Mouse (Mus musculus) mesoderm, embryonic 11.5 days (tissue): Measurements from ENCODE around the gene Lypla2.

Experiments
- DNase-seq: peaks from one replicate; pipeline ENCODE4 v3.0.0-alpha.2; 2012; ENCODE audit warnings: low read depth, low spot score

Gene Lypla2

DNA sequence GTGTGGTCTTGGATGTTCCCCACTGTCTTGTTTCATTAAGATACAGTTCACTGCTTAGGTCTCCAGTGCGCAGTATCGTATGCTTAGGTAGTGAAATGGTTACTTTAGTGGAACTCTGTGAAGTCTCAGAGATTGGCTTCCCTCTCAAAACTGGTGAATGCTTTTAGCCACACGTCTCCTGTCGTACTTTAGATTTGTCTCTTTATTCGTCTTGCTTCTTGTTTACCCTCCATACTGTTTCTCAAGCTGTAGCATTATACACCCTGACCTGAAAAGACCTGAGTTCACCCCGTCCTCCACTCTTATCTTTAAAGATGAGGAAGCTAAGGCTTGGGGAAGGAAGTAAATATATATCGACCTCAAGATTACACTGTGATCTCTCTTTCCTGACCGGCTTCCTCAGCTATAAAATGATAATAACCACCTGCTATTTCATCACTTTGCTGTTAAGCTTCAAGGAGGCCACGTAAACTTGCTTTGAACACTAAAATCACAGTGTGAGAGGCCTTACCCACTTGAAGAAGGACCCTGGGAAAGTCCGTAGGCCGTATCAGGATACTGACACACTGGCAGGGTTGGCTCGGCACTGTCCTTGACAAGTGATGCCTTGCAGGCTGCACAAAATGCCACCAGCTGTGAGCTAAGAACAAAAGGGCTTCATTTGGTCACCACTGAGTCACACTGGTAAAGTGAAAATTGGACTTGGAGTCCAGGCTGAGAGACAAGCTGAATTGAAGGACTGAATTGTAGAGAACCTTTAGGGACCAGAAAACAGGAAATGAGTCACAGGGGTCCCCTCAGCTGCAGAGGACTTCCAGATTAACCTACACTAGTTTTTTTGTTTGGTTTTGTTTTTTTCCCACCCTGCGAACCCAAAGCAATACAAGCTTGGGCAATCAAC is 735 bp upstream of the Lypla2 start:
- no peak for DNase-seq

DNA sequence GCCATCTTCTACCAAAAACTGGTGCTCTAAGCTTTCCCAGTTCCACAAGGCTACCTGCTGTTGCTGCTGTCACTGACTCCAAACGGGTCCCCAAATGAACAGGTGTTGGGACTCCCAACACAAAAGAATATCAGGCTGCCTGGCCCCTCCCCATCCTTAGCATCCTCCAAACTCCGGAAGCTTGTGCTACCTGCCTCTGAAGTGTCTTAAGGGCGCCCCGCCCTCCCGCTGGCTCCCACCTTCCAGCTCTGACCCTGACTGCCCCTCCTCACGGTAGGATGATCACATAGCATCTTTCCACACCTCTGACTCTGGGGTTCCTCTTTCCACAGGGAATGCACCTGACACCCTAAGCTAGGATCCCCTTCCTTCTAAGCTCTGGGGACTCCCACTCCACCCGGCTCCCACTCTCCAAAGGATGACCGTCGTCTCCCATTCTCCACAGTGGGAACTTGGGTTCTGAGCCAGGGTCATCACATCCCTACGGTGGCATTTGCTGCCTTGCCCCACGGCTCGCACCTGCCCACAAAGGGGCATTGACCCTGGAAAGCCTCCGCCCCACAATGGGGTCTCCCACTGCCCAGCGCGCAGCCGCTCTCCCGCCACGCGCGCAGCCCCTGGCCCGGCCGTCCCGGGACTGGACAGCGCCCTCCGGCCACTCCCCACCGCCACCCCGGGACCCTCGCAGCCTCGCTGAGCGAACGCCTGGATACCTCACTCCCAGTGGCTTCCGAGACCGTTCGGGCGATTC is 446 bp downstream of the Lypla2 start:
- no peak for DNase-seq

DNA sequence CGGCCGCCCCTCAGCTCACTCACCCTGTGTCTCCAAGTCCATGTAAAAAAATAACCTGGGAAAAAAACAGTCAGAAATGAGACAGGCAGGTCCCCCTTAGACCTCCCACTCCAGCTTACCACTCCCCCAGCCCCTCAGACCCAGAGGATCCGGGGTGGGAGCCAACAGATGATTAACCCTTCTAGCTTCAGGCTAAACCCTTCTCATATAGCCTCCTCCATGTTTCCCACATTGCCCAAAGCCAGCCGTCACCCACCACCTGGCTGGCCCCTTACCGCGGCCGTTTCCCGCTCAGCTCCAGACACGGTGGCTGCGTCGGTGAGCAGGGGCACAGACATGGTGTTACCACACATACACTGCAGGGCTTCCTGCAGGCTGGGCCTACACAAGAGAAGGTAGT is 1.8 kb downstream of the Lypla2 start:
- no peak for DNase-seq

DNA sequence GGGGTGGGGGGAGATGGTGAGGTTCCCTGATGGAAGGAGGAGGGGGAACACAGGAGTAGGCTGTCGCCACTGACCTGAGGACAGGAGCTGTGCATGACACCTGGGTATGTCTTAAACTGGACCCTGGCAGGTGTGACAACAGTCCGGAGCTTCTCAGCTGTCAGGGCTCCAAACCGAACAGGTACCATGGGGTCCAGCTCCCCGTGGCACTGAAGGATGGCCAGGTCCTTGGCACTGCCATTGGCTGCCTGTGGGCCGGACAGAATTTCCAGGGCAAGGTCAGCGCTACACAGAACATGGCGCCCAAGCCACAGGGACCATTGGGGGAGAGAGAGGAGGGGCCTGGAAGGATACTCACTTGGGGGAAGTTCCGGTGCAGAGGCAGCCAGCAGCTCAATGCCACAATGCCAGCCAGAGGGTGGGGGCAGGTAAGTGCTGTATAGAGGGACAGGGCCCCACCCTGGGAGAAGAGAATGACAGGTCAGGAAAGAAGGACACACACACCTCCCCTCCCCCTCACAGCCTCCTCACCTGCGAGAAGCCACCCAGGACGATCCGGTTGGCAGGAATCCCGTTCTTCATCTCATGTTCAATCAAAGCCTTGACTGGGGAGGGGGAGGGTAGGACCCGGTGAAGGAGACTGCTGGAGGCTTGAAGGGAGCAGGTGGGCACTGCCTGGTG is 3.2 kb downstream of the Lypla2 start:
- no peak for DNase-seq

DNA sequence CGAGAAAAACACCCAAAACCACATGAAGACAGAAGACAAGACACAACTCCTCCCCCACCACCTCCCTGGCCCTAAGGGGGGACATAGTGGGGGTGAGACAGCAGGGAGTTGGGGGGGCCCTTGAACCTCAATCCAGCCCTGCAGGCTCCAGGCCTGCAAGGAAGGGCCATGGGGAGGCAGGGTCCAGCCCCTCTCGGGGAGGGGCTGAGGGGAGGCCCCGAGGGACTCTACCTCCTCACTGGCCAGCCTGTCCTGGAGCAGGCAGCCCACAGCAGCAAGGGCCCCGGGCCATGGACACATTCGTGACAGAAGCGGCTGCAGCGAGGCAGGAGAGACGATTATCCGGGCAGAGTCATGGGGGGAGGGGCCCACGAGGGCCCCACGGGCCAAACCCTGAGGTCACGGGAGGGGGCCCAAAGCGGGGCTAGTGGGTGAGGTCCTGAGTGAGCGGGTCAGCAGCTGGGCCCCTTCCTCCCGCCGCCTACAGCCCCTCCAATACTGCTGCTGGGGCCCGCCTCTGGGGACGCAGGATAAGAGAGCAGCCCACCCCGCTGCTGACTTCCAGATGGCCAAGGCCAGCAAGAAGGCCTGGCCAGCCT is 4.1 kb downstream of the Lypla2 start:
- DNase-seq, result no peak

DNA sequence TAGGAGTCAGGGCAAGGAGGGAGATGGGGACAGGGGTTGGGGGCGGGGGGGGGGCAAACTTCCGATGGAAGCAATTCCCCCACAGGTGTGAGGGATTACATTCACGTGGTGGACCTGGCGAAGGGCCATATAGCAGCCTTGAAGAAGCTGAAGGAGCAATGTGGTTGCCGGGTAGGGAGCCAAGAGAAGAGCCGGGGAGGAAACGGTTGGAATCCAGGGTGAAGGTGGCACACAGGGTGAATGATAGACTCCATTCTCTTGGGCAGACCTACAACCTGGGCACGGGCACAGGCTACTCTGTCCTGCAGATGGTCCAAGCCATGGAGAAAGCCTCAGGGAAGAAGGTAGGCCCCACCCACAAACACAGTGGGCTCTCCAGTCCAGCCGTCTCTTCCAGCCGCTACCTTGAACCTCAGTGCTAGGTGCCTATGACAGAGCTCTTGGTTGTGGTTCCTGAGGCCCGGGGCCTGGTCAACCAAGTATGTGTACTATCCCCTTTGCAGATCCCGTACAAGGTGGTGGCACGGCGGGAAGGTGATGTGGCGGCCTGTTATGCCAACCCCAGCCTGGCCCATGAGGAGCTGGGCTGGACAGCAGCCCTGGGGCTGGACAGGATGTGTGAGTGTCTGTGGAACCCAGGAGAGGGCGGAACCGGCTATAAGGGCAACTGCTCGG is 5.2 kb downstream of the Lypla2 start:
- no peak for DNase-seq

DNA sequence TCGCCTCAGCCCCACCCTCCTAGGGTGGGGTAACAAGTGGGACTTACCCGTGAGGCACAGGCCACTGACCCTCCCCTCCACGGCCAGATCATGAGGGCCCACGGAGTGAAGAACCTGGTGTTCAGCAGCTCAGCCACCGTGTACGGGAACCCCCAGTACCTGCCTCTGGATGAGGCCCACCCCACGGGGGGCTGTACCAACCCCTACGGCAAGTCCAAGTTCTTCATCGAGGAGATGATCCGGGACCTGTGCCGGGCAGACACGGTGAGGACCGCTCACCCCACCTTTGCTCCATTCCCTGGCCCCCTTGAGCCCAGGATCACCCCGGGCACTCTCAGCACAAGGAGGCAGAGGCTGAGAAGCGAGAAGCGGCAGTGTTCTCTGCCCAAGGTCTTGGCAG is 6.1 kb downstream of the Lypla2 start:
- no peak for DNase-seq

DNA sequence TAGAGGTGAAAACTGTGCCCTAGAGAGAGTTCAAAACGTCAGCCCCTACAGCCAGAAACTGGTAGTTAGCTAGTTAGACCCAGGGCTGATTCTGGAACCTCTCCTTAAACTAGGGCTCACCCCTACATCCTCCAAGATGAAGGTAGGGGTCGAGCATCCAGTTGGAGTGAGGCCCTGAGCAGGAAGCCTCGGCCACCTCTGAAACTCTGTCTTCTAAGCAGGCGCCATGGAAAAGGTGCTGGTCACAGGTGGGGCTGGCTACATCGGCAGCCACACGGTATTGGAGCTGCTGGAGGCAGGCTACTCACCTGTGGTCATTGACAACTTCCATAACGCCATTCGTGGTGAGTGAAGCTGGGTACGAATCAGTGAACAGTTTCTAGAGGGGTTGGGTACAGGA is 7.3 kb downstream of the Lypla2 start:
- DNase-seq, result no peak

DNA sequence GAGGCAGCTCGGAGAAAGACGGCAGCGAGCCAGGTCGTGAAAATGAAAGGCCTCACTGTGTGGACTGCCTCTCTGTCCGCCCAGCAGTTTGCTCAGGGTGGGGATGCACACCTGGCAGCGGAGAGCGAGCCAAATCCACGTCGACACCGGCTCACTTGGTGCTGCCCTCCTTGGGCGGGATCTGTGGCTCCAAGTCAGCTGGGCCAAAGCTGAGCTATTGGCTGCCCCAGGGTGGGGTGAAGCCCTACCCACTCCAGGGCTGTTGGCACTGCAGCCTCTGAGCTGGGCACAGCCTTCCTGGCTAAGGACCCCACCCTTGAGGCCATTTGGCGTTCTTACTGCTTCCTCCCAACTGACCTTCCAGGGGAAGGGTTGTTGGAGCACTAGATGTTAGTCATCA is 8.0 kb downstream of the Lypla2 start:
- DNase-seq, result no peak

DNA sequence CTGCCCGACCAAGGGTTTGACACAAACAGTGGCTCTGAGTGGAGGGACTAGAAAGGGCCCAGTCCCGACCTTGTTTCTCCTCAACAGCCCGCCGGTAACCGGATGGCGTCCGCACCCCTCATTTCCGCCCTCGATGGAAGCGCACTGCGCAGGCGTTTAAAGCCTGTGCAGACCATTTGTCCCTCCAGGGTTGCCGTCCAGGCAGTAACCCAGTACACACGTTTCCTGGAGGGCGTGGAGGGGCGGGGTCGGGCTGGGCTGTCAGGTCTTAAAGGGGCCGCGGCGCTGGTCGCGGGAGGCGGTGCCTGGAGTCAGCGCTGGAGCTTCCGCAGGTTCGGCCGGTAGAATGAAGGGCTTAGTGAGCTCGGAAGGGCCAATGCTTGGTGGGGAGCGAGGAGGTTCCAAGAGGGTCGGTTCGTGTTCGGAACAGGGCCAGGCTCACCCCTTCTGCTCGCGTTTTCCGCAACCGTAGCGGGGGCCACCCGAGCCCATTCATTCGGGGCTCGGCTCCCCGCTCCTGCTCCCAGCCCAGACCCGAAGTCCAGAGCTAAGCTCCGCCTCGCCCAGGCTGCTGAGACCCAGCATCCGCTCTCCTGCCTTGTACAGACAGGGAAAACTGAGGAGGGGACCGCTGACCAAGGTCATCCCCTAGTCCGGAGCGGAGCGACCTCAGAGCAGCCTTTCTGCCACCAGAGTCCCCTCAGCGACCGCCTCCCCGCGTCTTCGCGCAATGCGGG is 8.8 kb downstream of the Lypla2 start, which contains the start of gene Gale:
Gale (plus strand) TSS at position 271 of the 737 bp plus-strand sequence.
- DNase-seq, result peak; percentile 99

DNA sequence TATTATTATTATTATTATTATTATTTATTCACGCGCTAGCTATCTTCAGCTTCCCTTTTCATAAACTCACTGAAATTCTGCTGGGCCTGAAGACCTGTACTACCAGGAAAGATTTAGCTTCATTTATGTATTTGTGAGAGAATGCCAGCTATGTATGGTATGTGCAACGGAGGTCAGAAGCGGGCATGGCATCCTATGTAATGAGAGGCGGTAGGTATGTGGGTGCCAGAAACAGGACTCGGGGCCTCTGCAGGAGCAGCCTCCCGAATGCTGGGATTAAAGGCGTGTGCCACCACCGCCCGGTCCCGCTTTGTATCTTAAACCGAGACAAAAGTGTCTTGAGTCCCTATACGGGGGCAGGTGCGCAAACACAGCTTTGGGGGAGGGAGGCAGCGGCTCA is 9.5 kb downstream of the Lypla2 start:
- DNase-seq, result peak; percentile 41

DNA sequence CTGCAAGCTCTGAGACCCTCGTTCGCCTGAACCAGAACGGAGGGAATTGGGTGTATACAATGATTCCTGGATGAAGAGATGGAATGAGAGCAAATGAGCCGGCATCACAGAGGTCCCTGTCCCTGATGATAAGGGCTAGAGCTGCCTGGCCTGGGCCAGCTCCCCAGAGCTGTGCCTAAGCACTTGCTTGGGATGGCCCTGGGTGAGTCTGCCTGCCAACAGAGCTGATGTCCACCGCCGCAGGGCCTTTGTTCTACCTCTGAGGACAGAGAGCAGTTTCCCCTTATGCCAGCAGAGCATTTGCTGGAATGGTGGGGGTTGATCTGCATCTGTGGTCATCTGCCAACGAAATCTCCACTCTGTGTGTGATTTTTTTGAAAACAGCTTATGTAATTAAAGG is 10.2 kb downstream of the Lypla2 start:
- DNase-seq, result no peak

DNA sequence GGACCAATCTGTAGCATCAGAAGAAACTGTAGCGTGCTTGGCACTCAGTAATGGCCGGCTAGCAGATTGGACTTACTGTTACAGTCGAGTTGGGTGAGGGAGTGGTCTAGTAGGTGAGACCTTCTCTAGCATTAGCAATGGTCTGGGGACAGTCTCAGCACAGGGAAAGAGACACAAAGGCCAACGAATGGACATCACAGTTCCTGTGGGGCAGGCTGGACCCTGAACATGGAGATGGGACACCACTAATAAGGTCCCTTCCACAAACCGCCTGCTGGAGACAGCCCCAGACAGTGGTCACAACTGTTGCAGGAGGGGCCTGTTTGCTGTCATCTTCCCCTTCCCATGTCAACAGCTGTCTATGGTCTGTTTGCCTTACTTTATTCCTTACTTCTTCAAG is 10.7 kb downstream of the Lypla2 start:
- no peak for DNase-seq

DNA sequence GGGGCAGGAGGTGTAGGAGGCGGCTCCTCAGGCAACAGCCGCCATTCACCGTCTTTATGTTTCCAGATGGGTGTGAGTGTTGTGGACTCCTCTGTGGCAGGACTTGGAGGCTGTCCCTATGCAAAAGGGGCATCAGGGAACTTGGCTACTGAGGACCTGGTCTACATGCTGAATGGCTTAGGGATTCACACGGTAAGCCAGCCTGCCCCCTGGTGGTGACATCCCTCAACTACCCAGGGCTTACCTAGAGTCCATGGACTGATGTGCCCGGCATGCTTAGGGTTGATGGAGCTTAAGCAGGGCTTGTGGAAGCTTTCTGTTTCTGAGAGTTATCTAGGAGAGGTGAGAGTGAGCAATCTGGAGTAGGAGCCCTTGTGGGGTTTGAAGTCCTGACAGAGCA is 11.7 kb downstream of the Lypla2 start:
- DNase-seq, result peak; percentile 88

DNA sequence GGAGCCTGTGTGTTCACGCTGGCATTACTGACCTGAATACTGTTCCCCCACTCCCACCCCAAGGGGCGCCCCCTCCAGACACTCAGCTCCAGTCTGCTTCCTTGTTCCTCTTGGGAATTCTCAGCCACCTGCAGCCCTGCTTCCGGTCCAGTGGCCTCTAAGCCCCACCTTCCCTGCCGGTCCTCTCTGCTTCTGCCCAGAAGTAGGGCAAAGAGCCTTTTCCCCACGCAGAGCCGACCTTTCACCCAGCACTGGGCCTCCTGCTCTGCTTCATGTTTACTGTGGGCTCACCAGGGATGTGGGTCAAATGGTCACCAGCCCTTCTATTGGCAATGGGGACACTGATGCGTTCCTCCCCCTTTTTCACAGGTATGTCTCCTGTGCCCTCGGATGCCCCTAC is 14.1 kb downstream of the Lypla2 start:
- no peak for DNase-seq

DNA sequence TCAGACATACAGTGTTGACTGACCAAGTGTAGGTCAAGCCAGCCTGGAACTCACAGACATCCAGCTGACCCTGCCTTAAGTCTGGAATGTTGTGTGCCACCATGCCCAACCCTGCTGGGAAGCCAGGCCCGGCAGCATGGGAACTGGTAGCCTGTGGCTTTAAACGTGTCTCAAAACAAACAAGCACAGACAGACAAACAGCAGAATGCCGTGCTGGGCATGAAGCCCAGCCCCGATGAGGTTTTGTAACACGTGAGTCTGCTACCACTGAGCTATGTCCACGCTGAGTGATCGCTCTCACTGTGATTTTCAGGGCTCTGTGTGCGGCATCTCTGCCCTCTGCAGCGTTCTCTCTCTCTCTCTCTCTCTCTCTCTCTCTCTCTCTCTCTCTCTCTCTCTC is 16.5 kb downstream of the Lypla2 start:
- DNase-seq, result no peak

DNA sequence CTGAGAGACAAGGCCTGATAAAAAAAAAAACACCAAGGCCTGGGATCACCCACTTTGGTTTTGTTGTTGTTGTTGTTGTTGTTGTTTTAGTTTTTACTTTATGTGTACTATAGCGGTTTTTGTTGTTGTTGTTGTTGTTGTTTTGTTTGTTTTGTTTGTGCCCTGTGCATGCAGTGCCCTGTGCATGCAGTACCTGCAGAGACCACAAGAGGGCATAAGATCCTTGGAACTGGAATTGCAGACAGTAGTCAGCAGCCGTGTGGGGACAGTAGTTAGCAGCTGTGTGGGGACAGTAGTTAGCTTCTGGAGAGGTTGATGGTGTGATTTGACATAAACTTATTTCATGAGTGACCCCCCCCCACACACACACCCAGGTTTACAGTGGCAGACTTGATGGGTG is 18.2 kb downstream of the Lypla2 start:
- DNase-seq, result peak; percentile 80

DNA sequence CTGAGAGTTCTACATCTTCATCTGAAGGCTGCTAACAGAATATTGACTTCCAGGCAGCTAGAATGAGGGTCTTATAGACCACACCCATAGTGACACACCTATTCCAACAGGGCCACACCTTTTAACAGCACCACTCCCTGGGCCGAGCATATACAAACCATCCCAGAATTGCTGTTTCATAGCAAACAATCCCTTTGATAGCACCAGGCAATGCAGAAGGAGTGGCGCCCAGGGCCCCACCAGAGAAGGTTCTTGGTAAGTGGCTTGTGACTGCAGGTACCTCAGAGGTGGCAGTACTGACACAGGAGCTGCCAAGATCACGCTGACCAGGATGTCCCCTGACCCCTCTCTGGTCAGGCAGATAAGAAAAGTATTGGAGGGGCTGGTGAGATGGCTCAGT is 19.2 kb downstream of the Lypla2 start:
- no peak for DNase-seq

DNA sequence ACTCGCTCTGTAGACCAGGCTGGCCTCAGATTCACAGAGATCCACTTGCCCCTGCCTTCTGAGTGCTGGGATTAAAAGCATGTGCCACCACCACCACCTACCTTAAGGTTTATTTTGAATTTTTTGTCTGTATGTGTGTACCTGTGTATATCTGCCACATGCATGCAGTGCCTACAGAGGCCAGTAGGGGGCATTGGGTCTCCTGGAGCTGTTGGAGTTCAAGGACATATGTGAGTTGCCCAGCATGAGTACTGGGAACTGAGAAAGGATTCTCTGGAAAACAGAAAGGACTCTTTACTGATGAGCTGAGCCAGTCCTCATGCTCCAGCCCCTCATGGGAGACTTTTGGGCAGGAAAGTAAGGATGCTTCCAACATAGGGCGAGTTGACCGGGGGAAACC is 20.9 kb downstream of the Lypla2 start:
- DNase-seq, result no peak

DNA sequence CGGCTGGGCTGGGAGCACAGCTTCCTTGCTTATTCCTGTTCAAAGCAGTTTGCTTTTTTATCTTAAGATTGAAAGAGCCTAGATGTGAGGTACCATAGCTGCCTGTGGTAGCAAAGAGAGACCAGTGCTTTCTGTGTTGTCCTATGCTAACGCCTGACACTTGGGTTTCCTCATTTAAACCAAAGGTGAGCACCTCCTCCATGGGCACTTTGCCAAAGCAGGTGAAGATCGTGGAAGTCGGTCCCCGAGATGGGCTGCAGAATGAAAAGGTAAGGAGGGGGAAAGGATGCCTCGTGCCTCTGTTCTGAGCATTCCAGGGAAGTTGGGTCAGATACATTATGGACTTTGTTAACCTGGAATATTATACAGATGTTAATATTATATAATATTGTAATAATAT is 22.1 kb downstream of the Lypla2 start:
- no peak for DNase-seq

DNA sequence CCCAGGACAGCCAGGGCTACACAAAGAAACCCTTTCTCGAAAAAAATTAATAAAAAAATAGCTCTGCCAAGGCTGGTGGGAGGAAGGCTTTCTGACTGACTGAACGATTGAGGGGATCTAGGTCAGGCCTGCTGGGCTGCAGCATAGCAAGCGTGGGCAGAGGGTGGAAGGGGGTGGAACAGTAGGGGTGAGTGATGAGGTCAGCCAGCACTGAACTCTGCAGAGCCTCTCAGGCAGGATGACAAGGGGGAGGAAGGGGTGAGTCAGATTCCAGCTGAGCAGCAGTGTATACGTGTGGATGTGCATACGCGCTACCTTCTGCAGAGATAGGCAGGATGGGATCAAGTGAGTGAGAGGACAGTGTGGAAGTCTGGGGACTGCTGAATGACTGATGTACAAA is 22.5 kb downstream of the Lypla2 start:
- DNase-seq, result no peak
